38 mouse cellular contexts compared by ENCODE assay signal in genomic region chr6:24573319-24573718, GRCm38 (mm10). TPM values are rescaled to one million over a fixed set of nuclear protein-coding genes. Genes with fewer than 3 reads are reported as not detected.
"Had no signal": no experiment of that assay in that cellular context is flagged by ENCODE, and none has a peak within 500 bp of the region (broad histone marks: within the 10 kb centered on the region; RNA-seq: fewer than 3 reads in every experiment).

No protein-coding gene starts in this region.

- H3K4me3 ChIP-seq: forebrain, embryonic 15.5 days; heart, embryonic 13.5 days; heart, embryonic 15.5 days; hindbrain, embryonic 13.5 days; hindbrain, embryonic 15.5 days; kidney, embryonic 15.5 days; limb, embryonic 13.5 days; limb, embryonic 15.5 days; liver, embryonic 12.5 days had no signal

- H3K36me3 ChIP-seq: forebrain, embryonic 15.5 days; heart, embryonic 13.5 days; heart, embryonic 15.5 days; hindbrain, embryonic 13.5 days; hindbrain, embryonic 15.5 days; kidney, embryonic 15.5 days; limb, embryonic 13.5 days; limb, embryonic 15.5 days; liver, embryonic 12.5 days had no signal

- H3K27me3 ChIP-seq: forebrain, embryonic 15.5 days; heart, embryonic 13.5 days; heart, embryonic 15.5 days; hindbrain, embryonic 13.5 days; hindbrain, embryonic 15.5 days; kidney, embryonic 15.5 days; limb, embryonic 13.5 days; limb, embryonic 15.5 days; liver, embryonic 12.5 days had no signal

- H3K27ac ChIP-seq: forebrain, embryonic 15.5 days; heart, embryonic 13.5 days; heart, embryonic 15.5 days; hindbrain, embryonic 13.5 days; hindbrain, embryonic 15.5 days; hindbrain, postnatal 0 days; kidney, embryonic 15.5 days; kidney, postnatal 0 days; limb, embryonic 13.5 days; limb, embryonic 15.5 days; liver, embryonic 12.5 days; liver, embryonic 14.5 days had no signal

- H3K4me1 ChIP-seq: forebrain, embryonic 15.5 days; hindbrain, embryonic 13.5 days; hindbrain, embryonic 15.5 days; kidney, embryonic 15.5 days; limb, embryonic 13.5 days; limb, embryonic 15.5 days; liver, embryonic 12.5 days had no signal

- H3K4me2 ChIP-seq: forebrain, embryonic 15.5 days; heart, embryonic 13.5 days; heart, embryonic 15.5 days; hindbrain, embryonic 13.5 days; hindbrain, embryonic 15.5 days; kidney, embryonic 15.5 days; limb, embryonic 13.5 days; limb, embryonic 15.5 days; liver, embryonic 12.5 days had no signal

- ATAC-seq: forebrain, embryonic 15.5 days; forebrain, postnatal 0 days; hindbrain, postnatal 0 days; intestine, embryonic 16.5 days; liver, embryonic 12.5 days had no signal

- H3K9ac ChIP-seq: forebrain, embryonic 15.5 days; forebrain, postnatal 0 days; heart, embryonic 13.5 days; heart, embryonic 15.5 days; hindbrain, embryonic 13.5 days; hindbrain, embryonic 15.5 days; kidney, embryonic 15.5 days; limb, embryonic 13.5 days; limb, embryonic 15.5 days; liver, embryonic 12.5 days; liver, embryonic 14.5 days had no signal

- DNase-seq: forebrain, postnatal 0 days; gastrocnemius, postnatal 14 days; gastrocnemius, postnatal 36 days; kidney, adult 11 months; kidney, adult 2 months; kidney, adult 9 months; kidney, postnatal 14 days; kidney, postnatal 36 days; layer of hippocampus, adult 9-11 months; layer of hippocampus, postnatal 36 days; left cerebral cortex, postnatal 4 days; lung, adult 18-20 months had no signal

- H3K9me3 ChIP-seq: forebrain, embryonic 15.5 days; heart, embryonic 15.5 days; hindbrain, embryonic 13.5 days; hindbrain, embryonic 15.5 days; limb, embryonic 13.5 days; limb, embryonic 15.5 days; liver, embryonic 12.5 days had no signal

RNA-seq across cellular contexts. Expression of gene Lmod2, which starts 24.2 kb away (rescaled TPM):
- total RNA-seq: forebrain, postnatal 0 days; hematopoietic stem cell, adult 5-6 weeks; hindbrain, postnatal 0 days; layer of hippocampus, adult 18-20 months; layer of hippocampus, adult 8-10 months; layer of hippocampus, postnatal 14 days; layer of hippocampus, postnatal 36 days; left cerebral cortex, adult 18-20 months; left cerebral cortex, postnatal 10 days; left cerebral cortex, postnatal 25 days; left cerebral cortex, postnatal 4 days had no signal
- polyA plus RNA-seq: forebrain, embryonic 15.5 days; forebrain, postnatal 0 days; hindbrain, embryonic 11.5 days; hindbrain, embryonic 13.5 days; hindbrain, embryonic 15.5 days; hindbrain, postnatal 0 days; intestine, embryonic 14.5 days; intestine, embryonic 16.5 days; kidney, postnatal 0 days; large intestine, adult 2 months; limb, embryonic 11.5 days; liver, adult 2 months; liver, embryonic 12.5 days had no signal

RNA-seq across cellular contexts. Expression of gene Asb15, which starts 45.4 kb away (rescaled TPM):
- total RNA-seq: forebrain, postnatal 0 days; hematopoietic stem cell, adult 5-6 weeks; layer of hippocampus, adult 18-20 months; layer of hippocampus, postnatal 14 days; layer of hippocampus, postnatal 36 days; left cerebral cortex, adult 18-20 months; left cerebral cortex, adult 8-10 months; left cerebral cortex, postnatal 10 days; left cerebral cortex, postnatal 25 days; left cerebral cortex, postnatal 4 days; liver, adult 2 months had no signal
- polyA plus RNA-seq: forebrain, embryonic 15.5 days; forebrain, postnatal 0 days; hindbrain, embryonic 11.5 days; hindbrain, embryonic 13.5 days; intestine, embryonic 14.5 days; intestine, embryonic 16.5 days; large intestine, adult 2 months; limb, embryonic 11.5 days; limb, embryonic 13.5 days; limb, embryonic 15.5 days; liver, adult 2 months had no signal

RNA-seq across cellular contexts. Expression of gene Iqub, which starts 58.5 kb away (rescaled TPM):
- total RNA-seq: hematopoietic stem cell, adult 5-6 weeks; liver, adult 2 months had no signal
- polyA plus RNA-seq: intestine, embryonic 14.5 days; limb, embryonic 11.5 days; liver, adult 2 months had no signal
